Mouse (Mus musculus): ENCODE measurements around the gene Ugt1a6a. TPM values are rescaled to one million over a fixed set of nuclear protein-coding genes. Genes with fewer than 3 reads are reported as not detected.

The Ugt1a6a gene
- polyA plus RNA-seq, 1 experiment from 2014 or later: not detected

GRCm38 (mm10) chr1:88260604-88261377 is 126.2 kb downstream of the Ugt1a6a start:
- H3K9me3 ChIP-seq (ENCODE audit: control insufficient read depth, low read length): peaks cover 45% of the 10 kb centered on the region

DNA sequence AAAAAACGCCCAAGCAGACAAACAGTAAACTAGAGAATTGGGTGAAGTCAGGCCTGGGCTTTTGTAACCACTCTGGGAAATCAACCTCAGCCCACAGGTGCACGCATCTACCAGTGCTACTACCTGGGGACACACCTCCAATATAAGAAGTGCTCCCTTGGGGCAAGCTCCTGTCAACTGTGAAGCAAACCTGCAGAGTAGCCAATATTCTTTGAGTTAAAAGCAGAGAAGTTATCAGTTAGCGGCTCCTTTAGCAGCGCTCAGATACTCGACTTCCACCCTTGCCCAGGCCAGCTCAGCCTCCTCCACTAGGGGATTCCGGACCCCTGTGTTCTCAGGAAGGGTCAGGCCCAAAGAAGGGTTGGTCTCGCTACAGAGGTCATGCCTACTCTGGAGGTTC is 127.1 kb downstream of the Ugt1a6a start:
- ATAC-seq (ENCODE audit: low FRiP score): no peak
- Histone ChIP-seq H3K36me3 (ENCODE audit: control insufficient read depth, insufficient read depth, low read length) (peaks cover 59% of the 10 kb centered on the region), H3K4me1 (ENCODE audit: control insufficient read depth, insufficient read depth, low read length) (no peaks in the 10 kb centered on the region), H3K4me2 (no peak overlapping the region), H3K27me3 (ENCODE audit: control insufficient read depth, insufficient read depth, low read length) (no peaks in the 10 kb centered on the region), H3K27ac (ENCODE audit: low read depth, low read length) (no peak overlapping the region), H3K9ac (ENCODE audit: low read length) (no peak overlapping the region), H3K4me3 (ENCODE audit: low read depth, low read length) (no peak overlapping the region), H3K9me3 (ENCODE audit: control insufficient read depth, low read length) (peaks cover 44% of the 10 kb centered on the region)
- no peak for DNase-seq (ENCODE audit: low spot score, missing footprints)
- 86% methylated on average over 7 of the region's 7 CpGs for WGBS

More at GRCm38 (mm10) chr1:88260604-88261377, 126.2 kb downstream of the Ugt1a6a start:
- Histone ChIP-seq H3K4me3 (ENCODE audit: low read depth, low read length) (no peak overlapping the region), H3K4me2 (no peak overlapping the region), H3K4me1 (ENCODE audit: control insufficient read depth, insufficient read depth, low read length) (no peaks in the 10 kb centered on the region), H3K9ac (ENCODE audit: low read length) (no peak overlapping the region), H3K36me3 (ENCODE audit: control insufficient read depth, insufficient read depth, low read length) (peaks cover 50% of the 10 kb centered on the region), H3K27ac (ENCODE audit: low read depth, low read length) (no peak overlapping the region), H3K27me3 (ENCODE audit: control insufficient read depth, insufficient read depth, low read length) (no peaks in the 10 kb centered on the region)
- DNase-seq (ENCODE audit: low spot score, missing footprints): no peak
- ATAC-seq (ENCODE audit: low FRiP score): no peak
- WGBS: 85% methylated on average over 10 of the region's 10 CpGs

- Histone ChIP-seq H3K9ac (ENCODE audit: low read length) (no peak overlapping the region), H3K27me3 (ENCODE audit: control insufficient read depth, insufficient read depth, low read length) (no peaks in the 10 kb centered on the region), H3K4me2 (no peak overlapping the region), H3K9me3 (ENCODE audit: control insufficient read depth, low read length) (peaks cover 39% of the 10 kb centered on the region), H3K4me1 (ENCODE audit: control insufficient read depth, insufficient read depth, low read length) (no peaks in the 10 kb centered on the region), H3K36me3 (ENCODE audit: control insufficient read depth, insufficient read depth, low read length) (peaks cover 65% of the 10 kb centered on the region), H3K27ac (ENCODE audit: low read depth, low read length) (no peak overlapping the region), H3K4me3 (ENCODE audit: low read depth, low read length) (no peak overlapping the region)
- no peak for DNase-seq (ENCODE audit: low spot score, missing footprints)
- ATAC-seq (ENCODE audit: low FRiP score): no peak
- WGBS: 91% methylated on average over 4 of the region's 4 CpGs
Observed at GRCm38 (mm10) chr1:88262255-88262654, 127.6 kb downstream of the Ugt1a6a start.

DNA sequence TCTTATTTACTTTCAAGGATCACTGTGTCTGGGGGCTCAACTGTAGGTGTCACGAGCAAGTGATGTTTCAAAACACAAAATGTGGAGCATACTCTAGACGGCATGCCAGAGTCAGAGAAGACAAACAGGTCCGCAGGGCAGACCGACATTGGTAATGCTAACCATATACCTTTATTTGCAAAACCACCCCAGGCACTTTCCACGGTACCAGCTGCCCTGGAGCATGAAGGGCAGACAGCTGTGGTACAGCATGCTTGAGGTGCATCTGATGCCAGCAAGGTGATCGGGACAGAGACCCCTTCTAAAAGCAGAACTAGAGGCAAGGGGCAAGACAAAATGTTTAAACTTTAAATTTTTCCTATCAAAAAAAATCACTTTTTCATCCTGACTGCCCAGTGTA is 128.4 kb downstream of the Ugt1a6a start:
- Histone ChIP-seq H3K27ac (ENCODE audit: low read depth, low read length) (no peak overlapping the region), H3K4me1 (ENCODE audit: control insufficient read depth, insufficient read depth, low read length) (no peaks in the 10 kb centered on the region), H3K36me3 (ENCODE audit: control insufficient read depth, insufficient read depth, low read length) (peaks cover 72% of the 10 kb centered on the region), H3K27me3 (ENCODE audit: control insufficient read depth, insufficient read depth, low read length) (no peaks in the 10 kb centered on the region), H3K4me2 (no peak overlapping the region), H3K4me3 (ENCODE audit: low read depth, low read length) (no peak overlapping the region), H3K9me3 (ENCODE audit: control insufficient read depth, low read length) (peaks cover 32% of the 10 kb centered on the region), H3K9ac (ENCODE audit: low read length) (no peak overlapping the region)
- WGBS: 78% methylated on average over 6 of the region's 6 CpGs
- ATAC-seq (ENCODE audit: low FRiP score) (no peak), DNase-seq (ENCODE audit: low spot score, missing footprints) (no peak)

- no peak overlapping the region for H3K27ac ChIP-seq (ENCODE audit: low read depth, low read length)
- no peak overlapping the region for H3K9ac ChIP-seq (ENCODE audit: low read length)
- H3K4me2 ChIP-seq: no peak overlapping the region
- 90% methylated on average over 5 of the region's 5 CpGs for WGBS
- H3K4me3 ChIP-seq (ENCODE audit: low read depth, low read length): no peak overlapping the region
- H3K36me3 ChIP-seq (ENCODE audit: control insufficient read depth, insufficient read depth, low read length): peaks cover 80% of the 10 kb centered on the region
- ATAC-seq (ENCODE audit: low FRiP score): no peak
- H3K9me3 ChIP-seq (ENCODE audit: control insufficient read depth, low read length): peaks cover 28% of the 10 kb centered on the region
- no peaks in the 10 kb centered on the region for H3K27me3 ChIP-seq (ENCODE audit: control insufficient read depth, insufficient read depth, low read length)
- H3K4me1 ChIP-seq (ENCODE audit: control insufficient read depth, insufficient read depth, low read length): no peaks in the 10 kb centered on the region
- DNase-seq (ENCODE audit: low spot score, missing footprints): no peak
Observed at GRCm38 (mm10) chr1:88263778-88264177, 129.2 kb downstream of the Ugt1a6a start.

GRCm38 (mm10) chr1:88264237-88264868 is 129.7 kb downstream of the Ugt1a6a start:
- WGBS: 90% methylated on average over 7 of the region's 7 CpGs
- H3K4me3 ChIP-seq (ENCODE audit: low read depth, low read length): no peak overlapping the region
- H3K36me3 ChIP-seq (ENCODE audit: control insufficient read depth, insufficient read depth, low read length): peaks cover 86% of the 10 kb centered on the region
- no peak overlapping the region for H3K27ac ChIP-seq (ENCODE audit: low read depth, low read length)
- H3K9me3 ChIP-seq (ENCODE audit: control insufficient read depth, low read length): peaks cover 25% of the 10 kb centered on the region
- no peaks in the 10 kb centered on the region for H3K27me3 ChIP-seq (ENCODE audit: control insufficient read depth, insufficient read depth, low read length)
- no peak for ATAC-seq (ENCODE audit: low FRiP score)
- H3K4me2 ChIP-seq: no peak overlapping the region
- DNase-seq (ENCODE audit: low spot score, missing footprints): no peak
- H3K4me1 ChIP-seq (ENCODE audit: control insufficient read depth, insufficient read depth, low read length): no peaks in the 10 kb centered on the region
- no peak overlapping the region for H3K9ac ChIP-seq (ENCODE audit: low read length)

DNA sequence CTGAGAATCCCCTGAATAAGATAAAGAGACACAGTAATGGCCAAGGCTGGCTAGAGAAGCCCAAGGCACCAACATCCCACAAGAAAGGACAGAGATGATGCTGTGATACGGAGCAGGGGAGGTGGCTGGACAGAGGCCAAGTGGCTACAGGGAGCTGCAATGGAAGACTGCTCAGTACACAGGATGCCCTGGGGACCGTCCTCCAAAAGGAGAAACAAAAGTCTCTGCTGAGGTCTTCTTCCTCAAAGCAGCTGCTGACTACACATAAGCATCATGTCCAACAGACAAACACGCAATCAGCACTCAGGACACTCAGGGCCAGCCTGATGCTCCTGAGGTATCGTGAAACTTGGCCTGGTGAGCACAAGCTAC is 130.2 kb downstream of the Ugt1a6a start:
- Histone ChIP-seq H3K27ac (ENCODE audit: low read depth, low read length) (no peak overlapping the region), H3K9me3 (ENCODE audit: control insufficient read depth, low read length) (peaks cover 24% of the 10 kb centered on the region), H3K4me3 (ENCODE audit: low read depth, low read length) (no peak overlapping the region), H3K9ac (ENCODE audit: low read length) (no peak overlapping the region), H3K4me1 (ENCODE audit: control insufficient read depth, insufficient read depth, low read length) (no peaks in the 10 kb centered on the region), H3K36me3 (ENCODE audit: control insufficient read depth, insufficient read depth, low read length) (peaks cover 91% of the 10 kb centered on the region), H3K4me2 (no peak overlapping the region), H3K27me3 (ENCODE audit: control insufficient read depth, insufficient read depth, low read length) (no peaks in the 10 kb centered on the region)
- ATAC-seq (ENCODE audit: low FRiP score): no peak
- DNase-seq (ENCODE audit: low spot score, missing footprints): no peak
- WGBS: 82% methylated on average over 4 of the region's 4 CpGs

DNA sequence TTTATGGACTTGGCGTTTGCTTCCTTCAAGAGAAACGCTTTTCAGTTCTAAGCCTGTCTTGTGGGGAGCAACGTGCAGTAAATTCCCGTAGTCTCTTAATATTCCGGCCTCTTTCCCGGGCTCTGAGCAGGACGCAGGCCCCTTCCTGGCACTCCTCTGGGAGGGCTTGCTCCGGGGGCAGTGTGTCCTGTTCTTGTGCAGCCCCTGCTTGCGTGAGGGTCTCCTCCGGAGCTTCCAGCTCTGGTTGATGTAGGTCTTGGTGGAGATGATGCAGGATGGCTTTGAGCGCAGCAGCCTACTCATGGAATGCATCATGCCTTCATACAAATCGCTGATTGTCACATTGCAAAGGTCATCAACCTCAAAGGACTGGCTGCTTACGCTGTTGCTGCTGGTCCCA is 131.5 kb downstream of the Ugt1a6a start:
- no peak overlapping the region for H3K27ac ChIP-seq (ENCODE audit: low read depth, low read length)
- peaks cover 20% of the 10 kb centered on the region for H3K9me3 ChIP-seq (ENCODE audit: control insufficient read depth, low read length)
- no peak for DNase-seq (ENCODE audit: low spot score, missing footprints)
- ATAC-seq (ENCODE audit: low FRiP score): no peak
- no peak overlapping the region for H3K9ac ChIP-seq (ENCODE audit: low read length)
- H3K27me3 ChIP-seq (ENCODE audit: control insufficient read depth, insufficient read depth, low read length): no peaks in the 10 kb centered on the region
- H3K4me3 ChIP-seq (ENCODE audit: low read depth, low read length): no peak overlapping the region
- 90% methylated on average over 13 of the region's 13 CpGs for WGBS
- H3K4me1 ChIP-seq (ENCODE audit: control insufficient read depth, insufficient read depth, low read length): no peaks in the 10 kb centered on the region
- no peak overlapping the region for H3K4me2 ChIP-seq
- H3K36me3 ChIP-seq (ENCODE audit: control insufficient read depth, insufficient read depth, low read length): peaks cover 88% of the 10 kb centered on the region

GRCm38 (mm10) chr1:88267489-88267888 is 132.9 kb downstream of the Ugt1a6a start:
- H3K36me3 ChIP-seq (ENCODE audit: control insufficient read depth, insufficient read depth, low read length): peaks cover 87% of the 10 kb centered on the region
- no peak overlapping the region for H3K4me2 ChIP-seq
- no peaks in the 10 kb centered on the region for H3K27me3 ChIP-seq (ENCODE audit: control insufficient read depth, insufficient read depth, low read length)
- H3K4me1 ChIP-seq (ENCODE audit: control insufficient read depth, insufficient read depth, low read length): no peaks in the 10 kb centered on the region
- WGBS: 96% methylated on average over 6 of the region's 6 CpGs
- H3K4me3 ChIP-seq (ENCODE audit: low read depth, low read length): no peak overlapping the region
- peaks cover 12% of the 10 kb centered on the region for H3K9me3 ChIP-seq (ENCODE audit: control insufficient read depth, low read length)
- H3K27ac ChIP-seq (ENCODE audit: low read depth, low read length): no peak overlapping the region
- ATAC-seq (ENCODE audit: low FRiP score): peak; percentile 7; the same call in 1 of the 2 replicates
- no peak overlapping the region for H3K9ac ChIP-seq (ENCODE audit: low read length)
- no peak for DNase-seq (ENCODE audit: low spot score, missing footprints)
